Mouse (Mus musculus) thymus, postnatal 25 days (tissue): ENCODE measurements around the gene Etl4.

Source experiments
- DNase-seq: peaks from one replicate; pipeline ENCODE4 v3.0.0; 2022

Gene Etl4

DNA sequence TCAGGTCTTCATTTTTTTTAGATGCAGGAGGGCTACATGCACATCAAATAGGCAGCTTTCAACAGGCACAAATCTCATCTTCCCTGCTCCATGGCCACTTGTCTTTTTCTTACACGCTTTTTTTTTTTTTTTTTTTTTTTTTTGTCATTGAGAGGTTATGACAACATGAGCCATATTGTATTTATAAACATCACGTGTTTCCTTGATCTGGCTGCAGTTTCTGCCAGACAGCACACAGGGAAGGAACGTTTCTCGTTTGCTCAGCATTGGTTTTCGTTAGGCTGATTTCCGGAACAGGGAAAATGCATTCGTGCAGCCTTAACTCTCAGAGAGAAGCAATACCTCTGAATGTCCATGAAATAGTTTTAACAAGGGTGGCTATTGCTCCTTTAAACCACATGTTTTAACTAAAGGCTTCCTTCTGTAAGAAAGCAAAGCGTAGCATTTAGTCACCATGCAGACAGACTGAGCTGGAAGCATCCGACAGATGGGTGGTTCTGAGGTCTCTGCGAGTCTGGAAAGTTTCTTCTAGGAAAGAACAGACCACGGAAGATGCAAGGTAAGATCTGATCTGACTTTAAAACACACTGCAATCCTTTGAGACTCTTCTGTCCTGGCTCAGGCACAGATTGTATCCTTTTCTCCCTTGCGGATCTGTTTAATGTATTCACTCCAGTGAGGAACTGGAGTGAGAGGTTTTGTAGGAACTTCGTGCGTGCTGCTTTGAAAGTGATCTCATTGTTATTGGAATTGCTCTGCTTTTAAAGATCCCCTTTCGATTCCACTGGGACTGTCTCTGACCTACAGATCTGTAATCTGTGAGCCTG is 812.8 kb downstream of the Etl4 start:
- DNase-seq: no peak

DNA sequence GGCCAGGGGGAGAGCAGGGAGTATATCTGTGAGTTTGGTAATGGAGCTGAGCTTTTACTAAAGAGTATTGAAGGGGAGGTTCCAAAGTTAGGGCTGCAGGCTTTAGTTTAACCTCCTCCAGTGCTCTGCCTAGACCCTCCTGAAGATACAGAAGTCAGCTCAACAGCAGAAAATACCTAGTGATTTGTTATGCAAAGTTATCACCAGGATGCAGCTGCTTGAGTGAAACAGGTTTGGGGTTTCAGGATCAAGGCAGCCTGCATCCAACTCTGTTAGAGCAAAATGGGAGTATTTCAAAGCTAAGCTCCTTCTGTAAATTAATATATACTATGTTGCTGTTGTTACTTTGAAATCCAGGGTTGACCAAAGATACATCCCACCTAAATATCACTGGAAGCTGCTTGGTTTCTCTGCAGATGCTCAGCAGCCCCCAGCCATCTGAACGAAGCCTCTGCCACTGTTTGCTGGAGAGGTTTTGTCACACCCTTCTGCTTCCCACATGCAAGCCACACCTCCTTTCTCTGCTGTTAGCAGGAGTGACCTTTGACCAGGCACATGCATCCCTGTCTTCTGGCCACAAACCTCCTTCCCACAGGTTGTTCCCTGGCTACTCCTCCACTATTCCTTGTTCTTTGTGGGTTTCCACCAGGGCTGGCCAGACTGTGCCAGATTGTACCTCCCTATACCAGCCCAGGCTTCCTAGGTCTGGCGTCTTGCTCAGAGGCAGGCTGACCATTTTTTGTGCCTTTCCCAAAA is 814.6 kb downstream of the Etl4 start:
- no peak for DNase-seq

DNA sequence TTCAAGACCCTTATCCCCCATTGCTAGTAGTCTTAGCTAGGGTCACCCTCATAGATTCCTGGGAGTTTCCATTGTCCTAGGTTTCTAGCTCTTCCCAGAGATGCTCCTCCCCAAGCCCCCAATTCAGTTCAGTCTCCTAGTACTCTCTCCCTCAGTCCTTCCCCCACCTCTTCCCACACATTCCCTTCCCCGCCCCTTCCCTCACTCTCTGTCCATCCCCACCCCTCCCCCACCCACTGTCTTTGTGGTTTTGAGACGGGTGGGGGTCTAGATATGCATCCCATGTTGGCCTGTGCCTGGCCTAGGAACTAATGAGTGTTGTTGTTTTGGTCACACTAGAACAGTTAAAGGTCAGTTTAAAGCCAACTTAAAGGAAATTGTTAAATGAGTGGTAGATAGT is 817.4 kb downstream of the Etl4 start:
- no peak for DNase-seq

DNA sequence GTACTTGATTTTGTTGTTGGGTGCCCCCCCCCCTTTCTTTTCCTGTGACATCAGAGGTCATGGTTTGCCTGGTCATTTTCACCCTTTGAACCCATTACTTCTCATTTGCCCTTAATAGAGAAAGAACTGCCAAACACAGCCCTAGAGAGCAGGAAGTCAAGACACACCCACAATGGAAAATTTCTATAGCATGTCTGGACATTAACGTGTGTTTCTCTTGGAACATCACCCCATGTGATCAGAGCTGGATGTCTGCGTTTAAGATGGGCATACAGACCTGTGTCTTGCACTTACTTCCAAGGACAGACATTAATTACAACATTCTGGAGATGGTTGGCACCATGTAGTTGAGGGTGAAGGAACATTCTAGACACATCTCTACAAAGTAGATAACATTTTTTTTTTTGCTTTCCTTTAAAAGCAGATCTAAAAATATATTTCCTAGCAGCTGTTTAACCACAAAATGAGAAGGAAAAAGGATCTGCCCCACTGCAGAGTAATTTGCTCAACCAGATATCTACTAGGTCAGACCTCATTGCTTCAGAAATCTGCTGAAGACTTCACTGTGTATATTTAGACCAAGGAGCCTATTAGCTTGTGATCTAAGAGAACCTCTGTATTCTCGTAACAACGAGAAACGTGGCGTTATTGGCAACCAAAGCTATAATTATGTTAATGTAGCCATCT is 818.3 kb downstream of the Etl4 start:
- no peak for DNase-seq

DNA sequence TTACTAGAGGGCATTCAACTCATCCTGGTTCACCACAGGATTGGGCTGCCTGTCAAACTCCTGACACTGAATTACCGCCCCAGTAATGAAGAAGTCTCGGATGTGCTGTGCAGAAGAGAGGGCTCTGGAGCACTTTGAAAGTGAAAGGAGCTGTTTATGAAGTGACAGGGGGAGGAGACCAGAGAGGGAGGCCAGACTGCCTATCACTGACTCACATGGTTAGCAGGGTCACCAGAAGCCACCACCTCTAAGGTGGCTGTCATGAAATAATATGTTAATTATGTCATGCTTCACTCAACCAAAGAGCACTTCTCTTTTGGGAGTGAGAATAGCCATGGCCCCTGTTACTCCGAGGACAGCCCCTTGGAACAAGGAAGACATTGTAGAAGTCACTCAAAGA is 825.9 kb downstream of the Etl4 start:
- no peak for DNase-seq

DNA sequence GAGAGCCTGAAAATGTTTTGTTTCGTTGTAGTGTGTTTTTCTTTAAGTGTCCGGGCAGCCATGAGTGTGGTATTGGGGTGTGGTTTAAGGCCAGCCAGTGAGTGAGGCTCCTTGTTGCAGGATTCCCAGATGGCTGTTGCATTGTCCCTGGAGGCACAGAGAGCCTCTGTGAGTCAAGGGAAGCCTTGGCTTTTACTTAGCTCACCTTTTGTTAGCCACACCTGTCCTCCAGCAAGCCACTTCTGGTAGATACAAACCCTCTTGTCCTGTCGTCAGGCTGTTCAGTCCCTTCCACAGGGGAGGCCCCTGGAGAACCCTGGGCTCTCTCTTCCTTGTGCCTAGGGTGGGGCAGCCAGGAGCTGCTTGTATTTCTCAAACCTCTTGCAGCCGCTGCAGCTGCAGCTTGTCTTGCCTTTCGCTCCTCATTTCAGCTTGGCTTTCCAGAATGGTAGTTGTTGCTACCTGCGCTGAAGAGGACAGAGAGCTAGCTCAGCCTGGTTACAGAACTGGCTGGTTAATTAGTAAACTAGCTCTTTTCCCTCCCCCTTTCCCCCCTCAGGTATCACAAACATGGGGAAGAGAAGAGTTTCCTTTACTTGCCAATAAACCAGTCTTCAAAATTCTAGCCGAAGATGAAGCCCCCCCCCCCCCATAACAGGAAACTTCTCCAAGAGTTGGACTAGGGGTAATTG is 826.9 kb downstream of the Etl4 start:
- no peak for DNase-seq

DNA sequence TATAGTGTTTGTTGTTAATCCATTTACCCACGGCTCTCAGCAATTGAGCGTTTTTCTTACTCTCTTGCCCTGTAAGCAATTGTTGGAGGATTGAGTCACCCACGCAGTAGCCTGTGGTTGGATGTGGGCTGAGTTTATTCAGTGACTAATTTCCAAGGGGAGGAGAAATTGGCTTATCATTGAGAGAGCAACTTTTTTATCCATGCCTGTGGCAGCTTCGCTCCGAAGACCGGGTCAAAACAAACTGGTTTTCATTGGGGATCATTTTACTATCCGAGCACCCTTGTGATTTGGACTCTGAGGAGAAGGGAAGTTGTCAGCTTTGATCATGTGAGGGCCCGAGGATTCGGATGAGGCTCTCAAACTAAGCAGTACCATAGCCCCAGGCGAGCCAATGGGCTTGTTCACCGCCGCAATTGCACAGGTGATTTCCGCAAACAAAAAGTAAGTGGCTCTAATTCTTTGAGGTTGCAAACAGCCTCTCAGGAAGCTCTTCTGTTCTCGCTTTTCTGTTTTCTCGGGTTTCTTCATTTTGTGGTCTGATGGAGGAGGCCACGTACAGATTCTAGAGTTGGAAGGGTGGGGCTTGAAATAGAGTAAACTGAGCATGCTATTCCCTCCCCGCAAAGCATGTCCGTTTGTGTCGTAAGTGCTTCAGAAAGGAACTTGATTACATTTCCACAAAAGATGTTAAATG is 827.7 kb downstream of the Etl4 start:
- no peak for DNase-seq

DNA sequence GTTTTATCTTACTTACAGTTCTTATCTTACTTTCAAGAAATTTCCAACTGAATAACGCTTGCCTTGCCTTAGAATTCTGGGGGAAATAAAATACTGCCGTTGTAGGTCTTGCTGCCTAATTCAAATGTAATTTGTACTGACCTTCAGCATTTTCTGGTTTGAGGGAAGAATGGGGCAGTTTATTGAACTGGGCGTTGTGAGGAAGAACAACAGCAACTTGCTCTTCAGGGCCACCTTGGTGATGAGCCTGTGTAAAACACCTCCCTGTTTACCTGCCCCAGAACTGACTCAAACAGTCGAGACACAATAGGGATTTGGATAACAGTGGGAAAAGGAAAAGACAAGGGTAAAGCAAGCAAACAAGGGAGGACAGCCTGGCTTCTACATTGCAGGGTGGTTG is 828.3 kb downstream of the Etl4 start:
- DNase-seq: no peak

DNA sequence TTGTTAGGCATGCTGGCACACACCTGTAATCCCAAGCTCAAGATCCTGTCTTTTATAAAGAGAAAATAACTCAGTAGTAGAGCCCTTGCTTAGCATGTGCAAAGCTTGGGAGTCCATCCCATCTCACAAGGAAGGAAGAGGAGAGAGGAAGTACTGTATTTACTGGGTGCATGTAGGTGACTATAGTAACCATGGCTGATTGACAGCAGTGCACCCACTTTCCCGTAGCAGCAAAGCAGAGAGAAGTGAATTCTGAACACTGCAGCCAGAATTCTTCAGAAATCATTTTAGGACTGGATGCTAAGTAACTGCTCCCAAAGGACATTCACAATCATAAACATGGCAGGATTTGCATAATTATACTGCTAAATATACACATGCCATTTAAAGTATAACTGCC is 838.1 kb downstream of the Etl4 start:
- DNase-seq: no peak

DNA sequence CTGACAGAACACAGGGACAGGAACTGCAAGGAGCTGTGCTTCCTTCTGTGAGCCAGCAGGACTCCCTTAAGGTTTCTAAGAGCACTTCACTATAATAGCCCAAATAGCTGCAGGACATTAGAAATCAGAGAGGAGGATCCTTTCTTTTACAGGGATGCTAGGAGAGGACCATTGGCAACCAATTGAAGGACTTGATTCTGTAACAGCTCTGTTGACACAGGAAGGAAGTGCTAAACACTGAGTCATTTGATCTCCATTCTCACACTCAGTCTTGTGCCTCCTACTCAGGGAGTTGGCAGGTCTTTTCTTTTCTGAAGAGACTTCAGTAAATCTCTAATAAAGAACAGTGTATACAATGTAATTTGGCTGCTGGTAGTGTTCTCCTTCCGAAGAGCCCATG is 838.9 kb downstream of the Etl4 start:
- DNase-seq: no peak

DNA sequence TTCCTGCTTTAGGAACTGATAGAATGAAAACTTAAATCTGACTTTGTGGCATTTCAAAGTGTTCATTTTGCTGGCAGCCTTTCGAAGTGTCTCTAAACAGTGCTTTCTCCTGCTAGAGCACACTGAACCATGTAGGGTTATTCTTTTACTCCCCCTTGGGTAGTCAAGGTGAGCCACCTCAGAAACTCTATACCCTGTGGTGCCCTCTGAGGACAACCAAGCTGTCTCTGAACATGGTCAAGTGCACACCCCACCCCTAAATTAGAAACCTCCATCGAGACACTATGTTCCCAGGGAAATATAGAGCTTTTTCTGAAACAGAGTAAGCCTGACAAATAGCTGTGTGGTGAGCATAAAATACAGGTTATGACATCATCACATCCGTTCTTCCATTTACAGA is 840.1 kb downstream of the Etl4 start:
- no peak for DNase-seq

DNA sequence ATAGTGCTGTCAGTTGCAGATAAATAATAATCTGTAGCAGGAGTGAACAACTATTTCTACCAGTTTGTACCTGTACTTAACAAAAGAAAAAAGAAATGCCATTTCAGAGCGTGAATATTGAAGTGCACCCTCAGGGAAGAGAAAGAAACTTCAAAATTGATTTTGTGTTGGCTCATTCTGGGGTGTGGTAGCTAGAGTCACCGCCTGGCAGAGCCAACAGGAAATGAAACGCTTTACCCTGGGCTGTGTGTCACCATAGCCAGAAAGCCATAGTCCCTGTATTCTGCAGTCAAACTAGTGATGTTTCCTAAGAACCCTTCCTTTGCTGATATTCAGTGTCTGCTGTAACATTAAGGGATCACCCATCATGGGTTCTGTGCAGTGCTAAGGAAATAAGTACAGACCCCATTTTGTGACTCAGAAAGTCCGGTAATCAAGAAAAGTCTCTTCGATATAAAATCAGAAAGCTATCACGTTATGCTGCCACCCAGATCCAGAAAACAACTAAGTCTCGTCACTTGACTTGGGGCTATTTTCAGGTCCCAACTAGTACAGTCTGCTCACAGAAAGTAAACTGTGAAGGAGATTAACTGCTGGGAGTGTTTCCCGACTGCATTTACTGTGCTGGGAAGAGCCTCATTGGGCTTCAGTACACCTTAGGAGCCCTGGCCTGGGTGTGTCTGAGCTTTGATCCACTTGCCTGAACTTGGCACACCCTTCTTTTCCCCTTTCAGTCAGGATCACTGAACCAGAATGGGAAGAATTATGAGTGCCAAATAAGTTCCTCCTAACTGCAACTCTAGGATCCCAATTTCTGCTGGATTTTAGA is 843.9 kb downstream of the Etl4 start:
- DNase-seq: no peak

DNA sequence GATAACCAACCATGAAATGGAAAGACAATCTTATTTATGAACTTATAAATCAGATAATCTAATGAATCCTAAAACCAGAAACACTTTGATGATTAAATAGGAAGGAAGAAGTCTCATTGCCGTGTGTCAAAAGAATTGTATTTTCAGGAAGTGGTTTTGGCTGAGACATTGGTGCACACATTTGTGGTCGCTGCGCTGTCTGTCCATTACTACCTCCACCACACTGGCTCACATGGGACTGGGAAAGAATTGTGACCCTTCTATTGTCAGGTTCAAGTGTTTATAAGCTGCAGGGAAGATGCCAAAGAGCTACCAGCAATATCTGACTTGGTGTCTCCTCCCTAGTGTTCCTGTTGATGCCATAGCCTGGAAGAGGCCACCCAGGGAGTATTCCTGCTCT is 847.4 kb downstream of the Etl4 start:
- DNase-seq: no peak

DNA sequence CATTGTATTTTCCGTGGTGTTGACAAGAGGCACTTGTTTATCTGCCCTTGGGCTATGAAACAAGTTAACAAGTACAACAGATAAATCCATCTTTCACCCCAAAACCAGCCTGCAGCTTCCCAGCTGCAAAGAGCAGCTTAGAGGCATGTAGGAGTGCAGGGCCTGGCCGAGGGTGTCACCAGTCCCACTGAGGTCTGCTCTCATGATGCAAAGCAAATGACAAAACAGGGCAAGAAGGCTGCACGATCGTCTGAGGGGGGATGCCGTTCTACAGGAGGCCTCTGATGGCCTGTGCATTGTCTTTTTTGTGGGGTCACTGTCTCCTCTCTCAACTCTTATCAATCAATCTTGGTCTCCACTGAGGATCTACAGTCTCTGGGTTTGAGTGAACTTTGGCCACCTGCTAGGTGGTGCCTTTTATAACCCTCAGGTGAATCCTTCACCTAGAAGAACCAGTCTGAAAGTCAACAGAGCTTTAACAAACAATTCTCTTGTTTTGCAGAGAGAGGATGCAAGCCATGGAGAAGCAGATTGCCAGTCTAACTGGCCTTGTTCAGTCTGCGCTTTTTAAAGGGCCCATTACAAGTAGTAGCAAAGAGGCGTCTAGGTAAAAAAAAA is 849.6 kb downstream of the Etl4 start:
- no peak for DNase-seq

DNA sequence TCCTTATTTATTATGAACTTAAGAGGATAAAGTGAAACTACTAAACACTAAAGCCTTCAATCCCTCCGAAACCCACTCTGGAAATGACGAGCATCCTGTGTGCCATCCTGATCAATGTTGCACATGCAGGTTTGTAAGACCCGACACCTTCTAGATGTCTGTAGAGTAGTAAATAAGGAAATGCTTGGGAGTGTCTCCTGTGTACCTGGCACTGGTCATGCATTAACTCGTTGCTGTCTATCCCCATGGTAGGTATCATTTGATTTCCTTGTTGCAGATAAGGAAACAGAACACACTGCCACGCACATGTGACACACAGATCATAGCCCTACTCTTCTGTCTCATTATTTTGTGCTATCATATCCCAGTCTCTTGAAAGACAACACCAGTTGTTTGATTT is 851.7 kb downstream of the Etl4 start:
- no peak for DNase-seq

DNA sequence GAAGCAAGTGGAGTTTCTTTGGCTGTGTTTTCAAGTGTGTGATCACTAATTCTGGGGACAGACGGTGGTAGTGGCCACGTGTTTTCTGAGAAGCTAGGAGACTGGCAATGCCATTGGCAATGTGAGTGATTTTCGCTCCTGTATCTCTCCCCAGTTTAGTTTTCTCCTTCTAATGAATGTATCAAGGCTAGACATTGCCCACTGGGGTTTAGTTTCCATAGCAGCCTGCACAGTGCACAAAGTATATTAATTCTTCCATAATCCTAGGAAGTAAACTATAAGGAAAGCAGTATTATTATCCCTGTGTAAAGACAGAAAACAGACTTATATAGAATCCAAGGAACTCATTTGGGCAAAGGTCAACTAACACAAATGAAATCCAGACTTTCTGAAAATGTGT is 852.2 kb downstream of the Etl4 start:
- no peak for DNase-seq

DNA sequence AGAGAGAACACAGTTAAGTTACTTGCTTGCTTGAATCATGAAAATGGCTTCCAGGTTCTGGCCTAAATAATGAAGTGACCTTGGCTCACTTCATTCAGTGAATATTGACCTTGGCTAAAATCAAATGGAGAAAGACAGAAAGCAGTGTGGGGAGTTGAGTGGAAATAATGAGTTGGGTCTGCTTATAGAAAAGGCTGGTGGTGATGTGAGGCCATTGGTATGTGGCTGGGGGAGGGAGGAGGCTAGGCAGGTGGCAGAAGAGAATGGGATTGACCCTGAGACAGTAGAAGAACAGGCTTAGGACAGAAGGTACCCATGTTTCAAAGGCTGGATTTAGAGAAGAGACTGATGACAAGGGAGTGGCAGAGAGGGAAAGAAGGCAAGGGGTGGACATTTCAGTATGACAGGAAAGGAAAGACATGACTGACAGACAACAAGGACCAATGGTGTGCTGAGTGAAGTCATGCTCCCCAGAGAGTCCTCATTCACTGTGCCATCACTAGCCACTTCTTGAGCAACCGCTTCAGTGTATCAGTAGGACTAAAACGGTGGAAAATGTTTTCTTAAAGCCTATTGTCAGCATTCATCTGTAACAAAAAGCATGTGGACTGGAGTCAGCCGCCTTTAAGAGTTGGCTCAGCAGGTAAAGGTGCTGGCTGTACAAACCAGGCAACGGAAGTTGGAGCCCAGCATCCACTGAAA is 854.1 kb downstream of the Etl4 start:
- no peak for DNase-seq

DNA sequence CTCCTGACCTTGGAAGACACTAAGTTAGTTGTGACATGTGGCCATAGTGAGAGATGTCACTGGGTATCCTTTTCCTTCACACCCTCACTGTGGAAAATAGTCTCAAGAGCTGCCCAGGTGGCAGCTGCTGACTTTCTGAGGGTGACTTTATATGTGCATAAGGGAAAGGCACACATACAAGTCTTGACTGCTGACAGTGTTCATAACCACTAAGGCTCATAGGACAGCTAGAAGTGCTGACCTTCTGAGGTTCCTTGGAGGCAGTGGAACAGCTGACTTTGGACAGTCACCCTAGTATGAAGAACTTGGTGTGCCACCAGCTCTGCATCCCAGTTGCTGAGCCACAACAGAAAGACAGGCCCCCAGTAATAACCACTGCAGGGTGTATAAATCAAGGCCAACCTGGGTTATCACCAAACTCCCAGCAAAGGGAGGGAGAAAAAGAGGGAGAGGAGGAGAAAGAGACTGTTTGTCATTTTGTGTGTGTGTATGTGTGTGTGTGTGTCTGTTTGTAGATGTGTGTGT is 855.0 kb downstream of the Etl4 start:
- DNase-seq: no peak

DNA sequence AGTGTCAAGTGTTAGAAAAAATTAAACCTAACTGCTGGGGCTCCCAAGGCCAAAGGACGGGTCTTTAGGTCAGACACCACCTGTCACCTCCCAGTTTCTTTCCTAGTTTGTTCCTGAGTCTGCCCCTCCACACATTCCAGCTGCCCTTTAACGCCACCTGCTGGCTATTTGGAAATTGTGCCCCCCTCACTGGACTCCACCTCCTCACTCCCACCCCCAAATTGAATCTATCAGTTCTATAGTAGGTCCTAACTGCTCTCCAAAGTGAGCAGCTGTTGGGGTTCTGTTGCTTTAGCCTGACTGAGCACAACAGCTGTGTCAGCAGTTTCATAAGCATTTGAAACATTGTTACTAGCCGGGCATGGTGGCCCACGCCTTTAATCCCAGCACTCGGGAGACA is 859.1 kb downstream of the Etl4 start:
- no peak for DNase-seq

DNA sequence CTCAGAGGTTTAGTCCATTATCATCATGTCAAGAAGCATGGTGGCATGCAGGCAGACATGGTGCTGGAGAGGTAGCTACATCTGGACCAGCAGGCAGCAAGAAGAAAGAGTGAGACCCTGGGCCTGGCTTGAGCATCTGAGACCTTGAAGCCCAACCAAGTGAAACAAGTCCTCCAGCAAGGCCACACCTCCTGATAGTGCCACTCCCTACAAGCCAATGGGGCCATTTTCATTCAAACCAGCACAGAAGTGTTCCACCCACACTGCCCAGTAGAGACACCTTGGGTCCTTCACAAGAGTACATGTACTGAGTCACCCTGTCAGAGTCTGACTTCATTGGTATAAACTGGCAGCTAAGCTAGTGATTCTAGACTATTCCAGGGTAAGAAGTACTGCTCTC is 860.6 kb downstream of the Etl4 start:
- no peak for DNase-seq
